Mouse (Mus musculus) kidney, adult 2 months (tissue): Measurements from ENCODE around the gene Pskh1. TPM values are rescaled to one million over a fixed set of nuclear protein-coding genes. Genes with fewer than 3 reads are reported as not detected.
A peak's percentile ranks its signal among the peaks of the same experiment; 100 is the strongest.

Experiments
- DNase-seq: peaks from one replicate; pipeline ENCODE4 v3.0.0; 2021
- H3K27ac ChIP-seq: fragments of 200-500 bp; 2 replicates; pipeline ENCODE4 v1.5.1; 2012; ENCODE audit warnings: low read depth, low read length, control low read depth, inconsistent platforms; ENCODE audit not compliant: insufficient read depth
- H3K27me3 ChIP-seq: fragments of 200-500 bp; replicated peaks from 2 replicates; pipeline ENCODE4 v1.6.1; 2012; ENCODE audit warnings: mild to moderate bottlenecking, moderate library complexity, low read length, inconsistent platforms; ENCODE audit not compliant: control insufficient read depth, insufficient read depth
- H3K36me3 ChIP-seq: fragments of 200-500 bp; 2 replicates; pipeline ENCODE4 v1.6.1; 2012; ENCODE audit warnings: mild to moderate bottlenecking, moderate library complexity, low read length, inconsistent platforms; ENCODE audit not compliant: control insufficient read depth, insufficient read depth
- H3K4me1 ChIP-seq: fragments of 200-500 bp; 2 replicates; pipeline ENCODE4 v1.6.1; 2011; ENCODE audit warnings: low read length; ENCODE audit not compliant: control insufficient read depth, insufficient read depth
- H3K4me3 ChIP-seq: fragments of 200-500 bp; 2 replicates; pipeline ENCODE4 v1.5.1; 2011; ENCODE audit warnings: mild to moderate bottlenecking, low read depth, low read length, control low read depth; ENCODE audit not compliant: insufficient read depth
- CTCF ChIP-seq: fragments of 200-500 bp; conservative IDR thresholded peaks from 2 replicates; pipeline ENCODE4 v1.5.1; 2011; ENCODE audit warnings: low read depth, mild to moderate bottlenecking, control low read depth, low read length, moderate library complexity, mixed read lengths; ENCODE audit not compliant: insufficient read depth, insufficient read length
- POLR2A ChIP-seq: fragments of 200-500 bp; IDR thresholded peaks from one replicate; pipeline ENCODE4 v1.6.1; 2011; ENCODE audit warnings: low read depth, low read length, control low read depth
- WGBS: fragments of 180-500 bp; shearing (Covaris S2); methylation state at CpG from one replicate; pipeline ENCODE4 v1.1.7; 2018; 5-methylcytosine and 5-hydroxymethylcytosine counted together
- polyA plus RNA-seq: library from polyadenylated mRNA; depleted of rRNA; stranded (reverse); fragments of >200 nt; gene quantifications from 2 replicates; pipeline ENCODE4 v1.2.3, GENCODE M21; 2012

The Pskh1 gene
- polyA plus RNA-seq, 1 experiment: 44.9 TPM

DNA sequence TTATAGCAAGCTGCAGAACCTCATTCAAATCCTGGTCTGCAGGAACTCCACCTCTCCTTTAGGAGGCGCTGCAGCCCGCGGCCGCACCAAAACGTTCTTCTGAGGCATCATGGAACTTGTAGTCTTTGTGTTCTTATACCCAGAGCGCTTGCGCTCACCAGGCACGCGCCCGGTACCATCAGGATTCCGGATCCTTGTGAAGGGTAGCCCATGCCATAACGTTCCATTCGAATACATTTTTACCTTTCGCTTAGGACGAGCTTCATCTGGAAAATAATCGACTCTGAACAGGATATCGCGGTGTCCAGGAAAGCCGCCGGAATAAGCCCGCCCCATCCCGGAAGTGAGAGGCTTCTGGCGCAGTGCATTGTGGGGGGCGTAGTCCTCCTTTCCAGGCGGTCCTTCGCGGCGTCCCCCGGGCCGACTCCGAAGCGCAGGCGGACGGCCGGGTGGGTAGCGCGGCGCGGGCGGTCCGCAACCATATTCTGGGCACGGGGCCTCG is 45.5 kb upstream of the Pskh1 start, which contains the start of gene Thap11:
Gene Thap11, plus strand, starts transcription at position 418 of the 502 bp plus-strand sequence.
- peak; percentile 96 for DNase-seq
- Histone ChIP-seq H3K27me3 (no peaks in the 10 kb centered on the region), H3K27ac (peak within 1 kb of the TSS; percentile 89), H3K4me3 (peak within 1 kb of the TSS; percentile 63), H3K4me1 (peaks cover 8% of the 10 kb centered on the region; the same call in 1 of the 2 replicates), H3K36me3 (no peaks in the 10 kb centered on the region)
- TF ChIP-seq POLR2A: no peak
- peak; percentile 82 for TF ChIP-seq CTCF
- WGBS: under 1% methylated on average over 43 of the region's 43 CpGs

GRCm38 (mm10) chr8:105855248-105856167 is 44.7 kb upstream of the Pskh1 start:
- WGBS: under 1% methylated on average over 71 of the region's 71 CpGs
- H3K4me1 ChIP-seq: peaks cover 8% of the 10 kb centered on the region; the same call in 1 of the 2 replicates
- H3K4me3 ChIP-seq: peak overlapping the region; percentile 63
- peak overlapping the region; percentile 89 for H3K27ac ChIP-seq
- no peaks in the 10 kb centered on the region for H3K36me3 ChIP-seq
- no peaks in the 10 kb centered on the region for H3K27me3 ChIP-seq
- DNase-seq: no peak
- no peak for TF ChIP-seq POLR2A
- no peak for TF ChIP-seq CTCF

- Histone ChIP-seq H3K27me3 (no peaks in the 10 kb centered on the region), H3K4me3 (peak overlapping the region; percentile 63), H3K4me1 (peaks cover 11% of the 10 kb centered on the region; the same call in 1 of the 2 replicates), H3K36me3 (no peaks in the 10 kb centered on the region), H3K27ac (no peak overlapping the region)
- no peak for DNase-seq
- TF ChIP-seq POLR2A (no peak), CTCF (no peak)
- 13% methylated on average over 15 of the region's 15 CpGs for WGBS
These were observed 43.9 kb upstream of the Pskh1 start for GRCm38 (mm10) chr8:105856168-105856835.

DNA sequence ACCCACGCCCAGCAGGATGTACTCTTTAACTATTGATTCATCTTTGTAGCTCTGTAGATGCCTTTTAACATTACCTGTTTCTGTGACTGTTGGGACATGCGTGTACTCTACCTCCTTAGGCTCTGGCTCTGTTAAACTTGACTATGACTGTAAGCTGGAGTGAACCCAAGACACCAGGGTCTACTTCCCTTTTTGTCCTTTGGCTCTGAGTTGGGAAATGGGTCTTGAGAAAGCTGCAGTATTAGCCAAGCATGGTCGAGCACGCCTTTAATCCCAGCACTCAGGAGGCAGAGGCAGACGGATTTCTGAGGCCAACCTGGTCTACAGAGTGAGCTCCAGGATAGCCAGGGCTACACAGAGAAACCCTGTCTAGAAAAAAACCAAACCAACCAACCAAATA is 41.7 kb upstream of the Pskh1 start:
- Histone ChIP-seq H3K27me3 (no peaks in the 10 kb centered on the region), H3K27ac (no peak overlapping the region), H3K36me3 (no peaks in the 10 kb centered on the region), H3K4me3 (no peak overlapping the region), H3K4me1 (peaks cover 18% of the 10 kb centered on the region; the same call in 1 of the 2 replicates)
- WGBS: 85% methylated on average over 5 of the region's 5 CpGs
- TF ChIP-seq CTCF (no peak), POLR2A (no peak)
- no peak for DNase-seq

- no peak for DNase-seq
- H3K36me3 ChIP-seq: no peaks in the 10 kb centered on the region
- peaks cover 18% of the 10 kb centered on the region; the same call in 1 of the 2 replicates for H3K4me1 ChIP-seq
- no peak overlapping the region for H3K27ac ChIP-seq
- 77% methylated on average over 5 of the region's 5 CpGs for WGBS
- H3K4me3 ChIP-seq: no peak overlapping the region
- H3K27me3 ChIP-seq: no peaks in the 10 kb centered on the region
- TF ChIP-seq POLR2A: no peak
- TF ChIP-seq CTCF: no peak
These were observed 40.9 kb upstream of the Pskh1 start for GRCm38 (mm10) chr8:105859314-105859713.

DNA sequence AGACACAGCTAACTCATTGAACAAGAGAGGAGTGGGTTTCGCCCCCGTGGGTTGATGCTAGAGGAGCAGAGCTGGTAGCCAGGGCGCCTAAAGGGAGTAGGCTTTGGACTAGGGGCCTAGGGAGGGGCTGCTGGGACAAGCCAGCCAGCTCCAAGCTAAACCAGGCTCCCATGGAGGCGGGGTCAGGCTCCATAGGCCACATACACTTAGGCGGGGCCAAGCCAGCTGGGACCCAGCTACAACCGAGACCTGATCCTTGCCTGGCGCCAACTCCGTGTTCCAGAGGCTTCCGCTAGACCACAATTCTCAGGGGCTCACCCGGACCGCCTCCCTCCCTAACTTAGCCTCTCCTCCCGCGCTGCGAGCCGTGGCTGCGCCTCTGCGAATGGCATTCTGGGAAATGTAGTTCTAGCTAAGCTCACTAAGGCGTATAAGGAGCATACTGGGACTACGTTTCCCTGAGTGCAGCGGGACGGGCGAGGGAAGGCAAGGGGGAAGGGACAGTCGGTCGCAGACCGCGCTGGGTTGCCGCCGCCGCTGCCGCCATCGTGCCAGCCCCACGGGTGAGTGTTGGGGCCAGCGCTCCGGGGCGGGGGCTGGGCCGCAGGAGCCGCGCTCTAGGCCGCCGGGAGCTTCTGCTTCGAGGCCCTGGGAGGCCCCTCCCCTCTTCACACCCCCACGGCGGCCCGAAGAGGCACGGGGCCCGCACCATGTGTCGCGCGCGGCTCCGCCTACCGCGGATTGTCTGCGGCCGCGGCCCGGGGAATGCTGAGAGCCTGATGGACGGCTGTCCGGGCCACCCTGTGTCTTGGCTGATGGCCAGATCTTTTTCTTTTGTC is 39.9 kb upstream of the Pskh1 start, which contains the start of gene Nutf2:
Gene Nutf2, plus strand, starts transcription at position 438 of the 839 bp plus-strand sequence.
- peak; percentile 99 for DNase-seq
- Histone ChIP-seq H3K4me1 (peaks cover 18% of the 10 kb centered on the region; the same call in 1 of the 2 replicates), H3K27me3 (no peaks in the 10 kb centered on the region), H3K36me3 (no peaks in the 10 kb centered on the region), H3K4me3 (peak within 1 kb of the TSS; percentile 98), H3K27ac (peak within 1 kb of the TSS; percentile 62)
- 0 out of 2 replicates have a peak, but pooled peaks have one; percentile 11 for TF ChIP-seq CTCF
- peak; percentile 20 for TF ChIP-seq POLR2A
- whole genome bisulfite sequencing: under 1% methylated on average over 59 of the region's 59 CpGs
